Mouse (Mus musculus) macrophage (primary cell): ENCODE measurements around the gene Chchd10. TPM values are rescaled to one million over a fixed set of nuclear protein-coding genes. Genes with fewer than 3 reads are reported as not detected.

Source experiments
- H3K27ac ChIP-seq: fragments of 350-480 bp; formaldehyde crosslinking; 2 replicates; pipeline ENCODE4 v1.9.0; 2021
- H3K36me3 ChIP-seq: fragments of 350-480 bp; formaldehyde crosslinking; 2 replicates; pipeline ENCODE4 v1.9.0; 2021; ENCODE audit errors: inconsistent target
- H3K4me3 ChIP-seq: fragments of 350-480 bp; formaldehyde crosslinking; 2 replicates; pipeline ENCODE4 v1.9.0; 2021; ENCODE audit errors: inconsistent target
- H3K79me2 ChIP-seq: fragments of 350-480 bp; formaldehyde crosslinking; 2 replicates; pipeline ENCODE4 v1.9.0; 2021; ENCODE audit errors: inconsistent target
- WGBS: methylation state at CpG from one replicate; pipeline ENCODE4 v1.1.7; 2026; ENCODE audit warnings: inconsistent platforms; ENCODE audit not compliant: missing documents; 5-methylcytosine and 5-hydroxymethylcytosine counted together
- polyA plus RNA-seq: library from polyadenylated mRNA; stranded (reverse); fragments of 250-400 nt; gene quantifications from 3 replicates; pipeline ENCODE4 v1.2.4, GENCODE M21; 2018; ENCODE audit warnings: inconsistent platforms

The Chchd10 gene
- polyA plus RNA-seq, 1 experiment from 2014 or later, result 7.6 TPM

DNA sequence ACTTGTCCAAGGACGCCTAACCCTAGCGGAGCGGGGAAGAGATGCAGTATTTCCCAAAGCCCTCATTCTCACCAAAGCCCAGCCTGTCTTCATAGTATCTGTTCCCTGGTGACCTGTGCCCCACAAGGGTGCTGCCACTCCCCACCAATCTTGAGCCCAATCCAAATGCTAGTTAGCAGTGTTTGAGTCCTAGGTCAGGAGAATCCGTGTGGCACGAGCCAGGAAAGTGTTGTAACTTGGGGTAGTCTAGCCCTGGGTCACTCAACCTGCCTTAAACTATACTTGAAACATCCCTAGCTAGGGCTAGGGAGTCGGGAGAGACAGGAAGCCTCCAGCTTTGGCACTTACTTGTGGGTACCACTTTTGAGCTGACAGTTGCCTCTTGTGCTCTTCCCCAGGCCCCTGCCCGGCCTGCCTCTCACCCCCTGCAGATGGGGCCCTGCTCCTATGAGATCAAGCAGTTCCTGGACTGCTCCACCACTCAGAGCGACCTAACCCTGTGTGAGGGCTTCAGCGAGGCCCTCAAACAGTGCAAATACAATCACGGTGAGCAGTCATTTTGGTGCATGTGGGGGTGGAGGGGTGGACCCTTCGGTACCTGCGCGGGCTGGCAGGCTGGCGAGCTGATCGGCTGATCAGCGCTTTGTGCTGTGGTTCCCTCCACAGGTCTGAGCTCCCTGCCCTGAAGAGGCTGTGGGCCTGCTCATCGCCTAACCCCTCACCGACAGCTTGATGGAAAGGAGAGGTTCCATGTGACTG is 4.2 kb downstream of the Chchd10 start:
- Histone ChIP-seq H3K79me2 (no peaks in the 10 kb centered on the region), H3K27ac (no peak overlapping the region), H3K4me3 (no peak overlapping the region), H3K36me3 (no peaks in the 10 kb centered on the region)
- 94% methylated on average over 18 of the region's 18 CpGs for WGBS

DNA sequence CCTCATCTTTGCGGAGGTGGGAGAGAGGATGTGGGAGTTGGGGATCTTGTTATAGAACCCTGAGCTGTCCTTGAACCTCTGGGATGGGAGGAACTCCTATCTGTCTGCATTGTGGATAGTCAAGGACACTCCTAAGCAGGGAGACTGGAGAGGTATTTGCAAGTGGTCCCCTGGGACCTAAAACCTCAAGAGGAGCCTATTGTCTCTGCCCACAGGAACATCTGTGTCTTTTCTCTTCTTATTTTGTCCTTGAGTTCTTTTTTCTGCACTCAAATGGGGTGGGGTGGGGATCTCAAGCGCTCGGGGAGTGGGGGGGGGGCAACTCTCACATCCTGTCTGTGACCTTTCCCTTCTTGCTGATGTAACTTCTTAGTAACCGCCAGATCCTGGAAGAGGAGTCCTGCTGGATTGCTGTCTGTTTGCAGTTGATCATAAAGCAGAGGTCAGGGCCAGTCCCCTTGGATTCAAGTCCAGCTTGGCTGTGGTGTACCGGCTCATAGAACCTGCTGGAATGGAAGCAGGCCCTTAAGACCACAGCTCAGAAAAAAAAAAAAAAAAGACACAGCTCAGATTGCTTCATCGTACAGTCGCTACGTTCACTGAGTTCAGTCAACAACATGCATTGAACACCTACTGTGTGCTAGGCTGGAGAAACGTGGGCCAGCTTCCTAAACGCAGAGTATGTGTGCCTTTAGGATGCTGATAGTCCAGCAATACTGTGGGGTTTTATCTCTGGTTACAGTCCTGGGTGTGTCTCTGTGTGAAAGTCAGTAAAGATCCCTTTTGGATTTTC is 5.1 kb downstream of the Chchd10 start:
- WGBS, result 76% methylated on average over 10 of the region's 10 CpGs
- H3K27ac ChIP-seq, result no peak overlapping the region
- no peak overlapping the region for H3K4me3 ChIP-seq
- H3K79me2 ChIP-seq, result no peaks in the 10 kb centered on the region
- H3K36me3 ChIP-seq, result no peaks in the 10 kb centered on the region

DNA sequence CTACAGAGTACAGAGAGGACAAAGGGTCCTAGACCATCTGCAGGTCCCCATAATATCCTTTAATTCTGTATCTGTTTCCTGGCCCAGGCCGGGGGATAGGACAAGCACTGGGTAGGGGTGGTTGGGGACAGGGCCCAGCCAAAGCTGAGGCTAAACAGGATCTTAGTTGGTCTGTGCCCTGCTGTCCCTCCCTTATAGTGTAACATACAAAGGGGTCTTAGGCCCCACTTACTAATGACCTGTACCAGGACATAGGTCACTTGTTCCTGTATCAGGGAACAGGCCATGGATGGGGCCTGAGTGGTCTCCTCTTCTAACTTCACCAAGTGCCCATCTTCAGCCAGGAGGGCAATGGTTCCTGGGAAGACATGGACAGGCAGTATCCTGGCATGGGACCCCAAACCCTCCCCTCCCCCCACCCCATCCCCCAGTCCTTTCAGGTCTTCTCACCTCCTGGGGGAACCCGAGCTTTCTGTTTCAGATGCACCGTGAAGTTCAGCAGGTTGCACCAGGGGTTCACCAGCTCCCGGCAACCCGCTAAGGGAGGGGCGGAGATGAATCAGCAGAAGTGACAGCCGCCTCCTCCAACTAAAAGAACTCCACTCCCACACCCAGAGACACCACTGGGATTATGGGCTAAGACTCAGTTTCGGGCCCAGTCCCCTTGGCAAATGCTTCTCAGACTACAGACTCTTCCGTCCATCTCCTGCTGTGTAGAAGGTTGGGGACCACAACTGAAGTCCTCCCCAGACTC is 6.7 kb downstream of the Chchd10 start:
- 50% methylated on average over 8 of the region's 9 CpGs for WGBS
- Histone ChIP-seq H3K79me2 (no peaks in the 10 kb centered on the region), H3K4me3 (no peak overlapping the region), H3K36me3 (no peaks in the 10 kb centered on the region), H3K27ac (no peak overlapping the region)

DNA sequence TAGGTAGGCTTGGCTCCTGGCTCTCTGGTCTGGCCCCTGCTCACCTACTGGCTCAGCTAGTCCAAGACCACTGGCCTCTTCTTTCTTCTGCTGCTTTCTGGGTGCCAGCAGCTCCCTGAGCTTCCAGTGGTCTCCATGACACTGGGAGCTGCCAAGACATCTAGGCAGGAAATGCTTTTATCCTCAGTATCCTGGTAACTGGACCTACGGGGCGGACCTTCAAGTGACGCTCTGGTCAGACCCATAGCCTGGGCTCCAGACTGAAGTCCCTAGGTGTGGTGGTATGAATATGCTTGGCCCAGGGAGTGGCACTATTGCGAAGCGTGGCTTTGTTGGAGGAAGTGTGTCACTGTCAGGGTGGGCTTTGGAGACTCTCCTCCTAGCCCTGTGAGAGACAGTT is 7.6 kb downstream of the Chchd10 start, which contains the start of gene Gm867:
Gene Gm867, minus strand, starts transcription at position 153 of the 400 bp plus-strand sequence.
- WGBS, result 88% methylated on average over 5 of the region's 5 CpGs
- Histone ChIP-seq H3K79me2 (no peaks in the 10 kb centered on the region), H3K36me3 (no peaks in the 10 kb centered on the region), H3K27ac (no peak within 1 kb of the TSS), H3K4me3 (no peak within 1 kb of the TSS)

DNA sequence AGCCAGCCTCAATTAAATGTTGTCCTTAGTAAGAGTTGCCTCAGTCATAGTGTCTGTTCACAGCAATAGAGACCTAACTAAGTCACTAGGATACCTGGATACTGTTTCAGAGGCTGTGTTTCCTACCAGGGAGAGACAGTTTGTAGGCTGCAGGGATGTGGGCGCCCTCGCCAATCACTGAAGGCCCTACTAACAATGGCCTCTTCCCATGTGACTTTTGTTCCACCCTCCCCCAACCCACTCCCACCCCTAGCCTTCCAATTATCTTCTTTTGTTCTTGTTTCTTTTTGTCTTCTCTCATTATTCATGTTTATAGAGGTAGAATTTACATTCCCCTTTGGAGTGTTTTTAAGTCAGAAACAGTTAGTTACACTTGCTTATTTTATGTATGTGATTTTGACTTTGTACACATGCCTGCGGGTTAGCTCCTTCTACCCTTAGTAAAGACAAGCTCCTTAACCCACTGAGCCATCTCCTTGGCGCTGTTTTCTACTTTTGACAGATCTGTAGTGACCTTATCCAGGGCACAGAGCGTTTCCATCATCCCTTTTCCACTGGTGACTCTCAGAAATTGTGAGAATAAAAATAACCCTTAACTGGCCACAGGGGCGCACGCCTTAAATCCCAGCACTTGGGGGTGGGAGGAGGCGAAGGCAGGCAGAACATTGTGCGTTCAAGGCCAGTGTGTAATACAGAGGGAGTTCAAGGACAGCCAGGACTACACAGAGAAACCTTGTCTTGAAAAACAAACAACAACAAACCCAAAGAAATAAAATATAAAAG is 8.3 kb downstream of the Chchd10 start:
- Histone ChIP-seq H3K4me3 (no peak overlapping the region), H3K79me2 (no peaks in the 10 kb centered on the region), H3K36me3 (no peaks in the 10 kb centered on the region), H3K27ac (no peak overlapping the region)
- WGBS, result 89% methylated on average over 9 of the region's 9 CpGs

DNA sequence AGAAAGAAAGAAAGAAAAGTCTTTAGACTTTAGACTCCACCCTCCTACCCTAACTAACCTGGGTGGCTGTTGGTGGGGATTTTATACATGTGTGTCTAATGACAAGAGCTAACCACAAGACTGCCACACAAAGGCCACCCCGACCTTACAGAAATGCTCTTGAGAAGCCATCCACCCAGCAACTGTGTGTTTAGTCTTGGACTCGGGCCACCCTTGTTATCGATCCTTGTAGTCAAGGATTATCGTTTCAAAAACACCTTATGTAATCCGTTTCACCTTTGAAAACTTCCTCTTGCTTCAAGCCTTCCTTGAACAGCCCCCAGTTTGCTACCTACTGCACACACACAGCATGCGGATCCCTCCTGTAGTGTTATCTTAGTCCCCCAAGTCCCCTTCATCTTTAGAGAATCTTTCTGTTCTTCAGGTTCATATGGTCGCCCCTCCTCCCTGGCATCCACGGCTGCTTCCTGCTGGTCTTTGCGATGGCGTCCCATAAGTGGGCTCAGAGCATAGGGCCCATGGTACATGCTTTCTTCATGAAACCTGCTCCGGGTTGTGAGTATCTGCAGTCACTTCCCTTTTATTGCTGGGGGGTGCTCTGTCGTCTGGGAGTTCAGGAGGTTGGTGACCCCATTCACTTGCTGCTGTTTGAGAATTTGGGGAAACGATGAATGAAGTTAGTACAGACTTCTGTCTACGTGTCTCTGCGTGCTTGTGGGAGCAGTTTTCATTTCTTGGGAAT is 10.0 kb downstream of the Chchd10 start, which contains the start of gene Vpreb3:
Gene Vpreb3, plus strand, starts transcription at position 322 of the 742 bp plus-strand sequence.
- Histone ChIP-seq H3K36me3 (no peaks in the 10 kb centered on the region), H3K79me2 (no peaks in the 10 kb centered on the region), H3K27ac (no peak within 1 kb of the TSS), H3K4me3 (no peak within 1 kb of the TSS)
- 49% methylated on average over 15 of the region's 15 CpGs for WGBS

DNA sequence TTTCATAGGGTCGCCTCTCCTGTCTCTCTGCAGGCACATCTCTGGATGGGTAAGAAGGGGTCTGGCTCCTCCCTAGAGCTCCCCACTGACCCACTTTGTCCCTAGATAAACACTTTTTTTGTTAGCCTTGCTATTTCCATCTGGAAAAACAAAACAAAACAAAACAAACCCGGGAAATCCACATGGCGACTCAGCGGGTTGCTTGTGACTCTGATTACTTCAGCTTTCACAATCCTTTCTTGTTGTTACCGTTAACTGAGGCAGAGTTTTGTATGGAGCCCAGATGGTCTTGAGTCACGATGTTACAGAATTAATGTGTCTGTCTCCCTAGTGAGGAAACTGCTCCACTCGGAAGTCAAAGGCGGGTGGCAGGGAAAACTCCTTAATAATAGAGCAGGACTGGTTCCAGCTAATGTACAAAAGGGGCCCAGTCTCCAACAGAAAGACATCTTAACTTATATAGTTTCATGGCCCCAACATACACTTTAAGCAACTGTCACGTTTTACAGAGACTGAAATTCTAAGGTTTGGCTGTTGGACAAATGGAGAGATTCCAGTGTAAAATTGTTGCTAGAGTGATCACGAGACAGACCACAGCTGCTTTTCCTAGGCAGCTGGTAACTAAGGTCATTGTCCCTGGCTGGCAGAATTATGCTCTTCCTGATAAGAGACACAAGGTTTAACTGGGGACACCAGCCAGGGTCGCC is 11.3 kb downstream of the Chchd10 start:
- Histone ChIP-seq H3K79me2 (no peaks in the 10 kb centered on the region), H3K4me3 (no peak overlapping the region), H3K36me3 (no peaks in the 10 kb centered on the region), H3K27ac (no peak overlapping the region)
- 74% methylated on average over 11 of the region's 11 CpGs for WGBS

DNA sequence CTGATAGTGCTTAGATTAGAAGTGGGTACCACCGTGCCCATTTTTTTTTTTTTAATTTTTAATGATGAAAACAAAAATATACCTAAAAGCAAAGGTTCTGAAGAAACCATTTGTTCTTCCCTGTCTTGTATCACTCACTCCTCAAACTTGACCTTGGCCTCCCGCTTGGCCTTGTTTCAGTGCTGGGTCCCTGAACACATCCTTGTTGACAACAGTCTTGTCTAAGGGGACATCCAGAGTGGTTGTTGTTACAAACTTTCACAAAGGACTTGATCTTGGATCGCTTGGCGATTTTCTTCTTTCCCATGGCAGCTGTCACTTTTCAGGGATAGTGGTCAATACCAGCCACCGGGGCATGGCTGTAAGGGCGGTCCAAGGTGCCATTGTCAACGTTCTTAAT is 12.3 kb downstream of the Chchd10 start:
- Histone ChIP-seq H3K79me2 (no peaks in the 10 kb centered on the region), H3K27ac (no peak overlapping the region), H3K36me3 (no peaks in the 10 kb centered on the region), H3K4me3 (no peak overlapping the region)
- WGBS, result 95% methylated on average over 6 of the region's 7 CpGs

DNA sequence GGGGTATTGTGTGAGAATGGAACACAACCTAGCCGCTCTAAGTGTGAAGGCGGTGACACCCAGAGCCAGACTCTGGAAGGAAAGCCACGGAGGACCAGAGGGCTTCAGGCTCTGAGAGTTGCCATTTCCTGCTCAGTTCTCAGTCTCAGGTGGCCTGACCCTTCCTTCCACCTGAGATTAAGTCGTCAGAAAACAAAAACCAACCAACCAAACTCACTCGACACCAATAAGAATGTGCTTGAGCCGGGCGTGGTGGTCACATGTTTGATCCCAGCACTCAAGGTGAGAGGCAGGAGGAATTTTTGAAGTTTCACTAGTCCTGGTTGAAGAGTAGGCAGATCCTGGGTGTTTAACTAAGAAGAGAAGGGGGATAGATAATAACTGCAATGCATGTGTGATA is 13.0 kb downstream of the Chchd10 start:
- no peaks in the 10 kb centered on the region for H3K79me2 ChIP-seq
- no peak overlapping the region for H3K27ac ChIP-seq
- WGBS, result 88% methylated on average over 7 of the region's 7 CpGs
- no peaks in the 10 kb centered on the region for H3K36me3 ChIP-seq
- no peak overlapping the region for H3K4me3 ChIP-seq

DNA sequence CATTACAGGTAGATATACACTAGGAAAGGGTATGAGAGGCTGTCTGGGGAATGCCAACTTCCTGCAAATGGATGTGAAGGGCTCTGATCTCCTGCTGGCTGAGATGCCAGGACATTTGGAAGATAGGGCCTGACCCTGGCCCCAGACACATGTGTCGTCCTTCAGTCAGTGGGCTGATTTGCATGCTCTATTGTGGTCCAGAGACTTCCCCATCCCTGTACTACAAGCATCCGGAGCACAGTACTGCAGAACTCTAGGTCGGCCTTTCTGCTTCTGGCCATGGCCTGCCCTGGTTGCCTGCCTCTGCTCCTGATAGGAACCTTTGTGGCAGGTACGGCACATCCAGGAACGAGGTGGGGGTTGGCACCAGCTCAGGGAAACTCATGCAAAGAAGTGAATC is 15.1 kb downstream of the Chchd10 start:
- H3K36me3 ChIP-seq, result no peaks in the 10 kb centered on the region
- no peaks in the 10 kb centered on the region for H3K79me2 ChIP-seq
- H3K4me3 ChIP-seq, result no peak overlapping the region
- 77% methylated on average over 5 of the region's 5 CpGs for whole genome bisulfite sequencing
- no peak overlapping the region for H3K27ac ChIP-seq

DNA sequence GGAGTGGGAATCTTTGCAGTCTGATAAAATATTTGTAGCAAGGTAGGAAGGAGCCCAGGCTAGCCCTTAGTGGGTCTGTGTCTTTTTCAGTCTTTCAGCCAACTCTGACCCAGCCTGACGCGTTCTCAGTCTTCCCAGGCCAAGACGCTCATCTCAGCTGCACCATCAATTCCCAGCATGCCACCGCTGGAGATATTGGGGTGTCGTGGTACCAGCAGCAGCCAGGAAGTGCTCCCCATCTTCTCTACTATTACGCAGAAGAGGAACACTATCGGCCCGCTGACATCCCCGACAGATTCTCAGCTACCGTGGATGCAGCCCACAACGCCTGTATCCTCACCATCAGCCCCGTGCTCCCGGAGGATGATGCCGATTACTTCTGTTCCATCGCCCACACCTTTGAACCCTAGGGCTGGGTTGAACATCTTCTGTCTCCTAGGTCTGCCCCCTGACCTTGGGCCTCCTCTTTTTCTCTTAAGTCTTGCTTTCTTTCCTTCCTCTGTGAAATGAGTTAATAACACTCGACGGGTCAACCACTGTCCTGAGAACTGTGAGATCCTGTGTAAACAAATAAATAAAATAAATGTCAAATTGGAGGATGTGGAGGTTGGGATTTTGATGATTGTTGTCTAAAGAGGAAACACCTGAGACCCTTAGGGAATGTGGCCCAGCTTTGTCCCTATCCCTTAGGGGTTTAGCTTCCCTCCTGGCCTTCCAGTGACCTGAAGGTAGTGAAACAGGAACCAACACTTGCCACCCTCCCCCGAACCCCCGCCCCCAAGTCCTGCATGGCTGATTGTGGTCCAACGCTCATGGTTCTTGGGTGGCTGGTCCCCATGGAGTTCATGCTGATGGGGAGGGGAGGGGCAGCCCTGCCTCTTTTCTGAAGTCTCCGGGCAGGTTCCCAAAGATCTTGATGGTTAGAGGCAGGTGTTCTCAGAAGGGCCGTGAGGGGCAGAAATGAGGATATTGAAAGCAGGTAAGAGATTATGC is 16.4 kb downstream of the Chchd10 start:
- H3K4me3 ChIP-seq, result no peak overlapping the region
- H3K27ac ChIP-seq, result no peak overlapping the region
- 63% methylated on average over 22 of the region's 22 CpGs for WGBS

DNA sequence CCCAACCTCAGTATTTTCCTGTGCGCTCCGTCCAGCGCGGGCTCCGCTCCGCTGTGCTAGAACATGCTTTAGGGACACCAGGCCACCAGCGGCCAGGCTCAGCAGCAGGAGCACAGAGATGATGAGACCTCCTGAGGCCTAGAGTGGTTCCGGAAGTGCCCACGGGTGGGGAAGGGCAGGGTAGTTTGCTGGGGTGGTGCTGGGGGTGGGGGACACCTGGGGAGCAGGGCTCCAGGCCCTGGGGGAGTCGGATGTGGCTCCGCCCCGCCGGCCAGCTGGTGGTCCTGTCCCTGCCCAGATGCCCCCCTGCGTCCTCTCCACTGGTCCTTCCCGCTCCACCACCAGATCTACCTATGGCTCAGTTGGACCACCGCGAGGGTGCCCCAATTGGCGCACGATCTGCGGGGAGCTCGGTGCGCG is 17.9 kb downstream of the Chchd10 start:
- Histone ChIP-seq H3K36me3 (no peaks in the 10 kb centered on the region), H3K4me3 (no peak overlapping the region), H3K27ac (no peak overlapping the region), H3K79me2 (no peaks in the 10 kb centered on the region)
- 22% methylated on average over 23 of the region's 23 CpGs for WGBS

More for the DNA sequence above, 16.4 kb downstream of the Chchd10 start:
- no peaks in the 10 kb centered on the region for H3K79me2 ChIP-seq
- no peaks in the 10 kb centered on the region for H3K36me3 ChIP-seq
